Mouse (Mus musculus) left cerebral cortex, adult 18-20 months (tissue): ENCODE measurements at regions not wholly inside any gene's neighbourhood (a gene's known extent, or its start where the extent isn't known, plus 50 kb on each side); places are given as distances from the start of the nearest gene placed in this dataset.
A peak's percentile ranks its signal among the peaks of the same experiment; 100 is the strongest.

Experiments used
- DNase-seq, 2 experiments: peaks; one replicate each; pipeline ENCODE4 v3.0.0; 2021 to 2022; ENCODE audit warnings: low spot score in 2 of 2, mixed read lengths in 1 of 2

DNA sequence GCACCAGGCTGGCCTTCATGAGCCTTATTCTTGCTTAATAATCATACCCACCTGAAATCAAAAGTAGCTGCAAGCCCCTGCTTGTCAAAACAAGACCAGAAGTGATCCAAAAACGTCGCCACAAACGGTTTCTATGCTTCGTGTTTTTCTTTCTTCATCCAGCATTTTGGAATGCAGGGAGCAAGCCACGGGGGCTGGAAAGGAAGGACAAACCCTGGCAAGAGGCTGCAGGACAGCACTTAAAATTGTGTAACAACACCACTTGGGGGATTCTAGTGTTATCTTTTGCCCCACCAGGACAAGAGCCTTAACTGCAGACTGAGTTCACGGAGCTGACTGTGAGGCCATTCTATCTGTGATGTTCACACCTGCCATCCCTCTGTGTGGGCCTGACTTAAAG is 120.5 kb upstream of the Dyrk2 start:
- no peak for DNase-seq

DNA sequence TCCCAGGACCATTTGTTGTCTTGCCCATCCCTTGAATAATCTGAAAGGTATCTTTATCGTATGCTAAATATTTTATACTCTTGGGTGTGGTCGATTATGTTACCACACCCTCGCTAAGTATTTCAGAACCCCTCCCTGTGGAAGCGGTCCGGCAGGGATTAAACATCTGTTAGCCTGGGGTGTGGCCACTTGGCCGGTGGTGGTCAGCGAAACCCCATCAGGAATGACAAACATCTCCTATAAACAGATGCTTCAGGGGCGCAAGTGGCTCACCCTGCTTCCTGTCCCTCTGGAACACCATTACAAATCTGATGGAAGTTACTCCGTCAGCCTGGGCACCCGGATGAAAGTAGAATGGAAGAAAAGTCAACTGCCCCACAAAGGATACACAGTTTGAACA is 119.8 kb upstream of the Dyrk2 start:
- no peak for DNase-seq

DNA sequence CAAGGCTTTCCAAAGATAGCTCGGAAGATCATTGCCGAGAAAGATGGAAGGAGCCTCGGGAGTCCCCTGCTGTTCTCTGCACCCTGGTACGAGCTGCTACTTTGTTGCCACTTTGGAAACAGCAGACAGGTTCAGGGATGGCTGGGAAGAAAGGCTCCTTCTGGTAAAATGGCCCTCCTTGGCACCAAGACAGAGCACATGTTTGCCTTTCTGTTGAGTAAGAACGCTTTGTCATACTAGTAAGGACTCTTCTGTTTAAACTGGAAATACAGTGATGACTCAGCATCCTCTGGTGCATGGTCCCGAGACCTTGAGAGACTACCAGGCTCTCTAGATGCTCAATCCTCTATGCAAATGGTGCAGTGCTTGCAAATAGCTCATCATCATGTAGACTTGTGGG is 118.2 kb upstream of the Dyrk2 start:
- no peak for DNase-seq

DNA sequence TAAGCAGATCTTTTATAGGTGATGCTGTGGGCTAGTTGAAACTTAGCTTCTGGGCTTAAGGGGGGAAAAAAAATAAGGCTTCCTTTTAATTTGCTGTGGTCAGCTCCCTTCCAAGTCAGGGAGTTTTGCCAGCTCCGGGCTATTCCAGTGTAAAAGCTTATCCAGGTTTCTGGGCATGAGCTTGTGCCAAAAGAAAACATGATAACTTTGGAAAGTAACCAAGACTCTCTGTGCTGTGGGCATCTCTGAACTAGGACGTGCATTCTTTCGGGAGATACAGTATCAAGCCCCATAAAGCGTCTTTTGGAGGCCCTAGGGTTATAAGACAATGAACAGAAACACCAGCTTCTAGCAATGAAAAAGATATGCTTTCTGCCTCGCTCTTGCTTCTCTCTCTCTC is 114.6 kb upstream of the Dyrk2 start:
- no peak for DNase-seq

DNA sequence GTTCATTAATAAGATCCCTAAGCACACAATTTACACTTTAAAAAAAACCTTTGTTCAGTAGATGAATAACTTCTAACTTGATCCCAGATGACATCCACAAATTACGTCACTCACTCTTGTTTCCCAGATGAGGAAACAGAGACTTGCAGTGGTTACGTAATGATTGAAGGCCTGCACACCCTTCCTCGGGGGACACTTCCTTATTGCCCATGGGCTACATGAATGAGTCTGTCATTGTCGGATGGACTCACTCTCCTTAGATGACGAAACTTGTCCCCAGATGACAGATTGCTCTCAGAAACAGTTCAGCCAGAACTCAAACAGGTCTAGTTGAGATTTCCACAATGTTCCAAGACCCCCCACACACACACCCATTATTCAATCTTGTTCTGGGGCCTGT is 111.4 kb upstream of the Dyrk2 start:
- DNase-seq: no peak

DNA sequence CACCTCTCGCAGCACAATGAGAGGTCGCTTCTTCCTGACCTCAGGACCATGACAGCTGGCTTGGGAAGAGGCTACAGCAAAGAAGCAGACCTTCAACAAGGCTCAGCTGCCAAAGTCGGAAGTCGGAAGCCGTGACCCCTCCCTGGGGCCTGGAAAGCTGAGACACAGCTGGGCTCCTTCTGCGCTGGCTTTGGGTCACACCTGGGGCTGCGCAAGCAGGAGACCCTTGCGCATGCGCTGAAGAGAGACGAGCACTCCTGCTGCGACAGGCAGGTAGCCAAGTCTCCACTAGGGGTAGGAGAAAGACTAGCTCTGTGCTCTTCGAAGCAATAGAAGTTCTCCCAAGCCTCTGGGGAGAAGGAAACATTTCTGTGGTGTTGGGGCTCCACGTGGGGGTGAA is 109.3 kb upstream of the Dyrk2 start:
- no peak for DNase-seq

DNA sequence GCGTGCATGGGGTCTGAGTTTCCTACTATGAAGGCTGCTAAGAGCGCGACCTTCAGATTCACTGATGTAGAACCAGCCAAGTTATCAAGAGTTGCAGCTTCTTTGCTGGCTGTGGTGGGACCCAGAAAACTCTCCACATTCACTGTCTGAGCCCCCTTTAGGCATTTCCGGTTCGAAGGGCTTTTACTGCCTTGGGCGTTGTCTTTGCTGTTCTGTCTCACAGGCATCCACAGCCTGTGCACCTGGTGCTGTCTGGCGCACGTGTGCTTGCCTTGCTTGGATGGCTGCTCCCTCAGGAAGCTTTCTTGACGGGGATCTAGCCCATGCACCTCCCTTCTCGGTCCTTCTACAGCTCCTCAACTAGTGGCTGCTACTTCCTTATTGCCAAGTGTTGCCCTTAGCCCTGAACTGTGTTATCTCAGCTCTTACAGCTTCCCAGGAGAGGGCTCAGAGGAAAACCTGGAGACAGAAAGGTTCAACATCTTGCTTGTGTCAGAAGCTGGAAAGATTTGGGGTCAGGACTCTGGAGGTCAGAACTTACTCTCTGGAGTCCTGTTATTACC is 108.3 kb upstream of the Dyrk2 start:
- no peak for DNase-seq

DNA sequence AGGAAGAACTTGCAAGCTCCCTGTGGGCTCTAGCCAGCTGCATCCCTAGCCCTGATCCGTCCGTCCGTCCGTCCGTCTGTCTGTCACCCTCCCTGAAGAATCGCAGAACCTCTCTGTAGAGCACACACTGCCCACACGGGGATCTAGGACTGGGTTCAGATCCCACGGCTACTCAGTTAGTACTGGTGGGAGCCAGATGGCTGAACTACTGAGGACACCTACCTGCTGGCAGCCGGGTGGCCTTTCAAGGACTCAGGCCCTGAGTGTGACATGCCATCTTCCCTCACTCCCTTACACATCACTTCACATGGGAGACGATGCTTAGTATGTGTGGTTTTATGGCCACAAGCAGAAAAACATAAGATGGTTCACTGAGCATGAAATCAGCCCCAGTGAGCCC is 106.4 kb upstream of the Dyrk2 start:
- DNase-seq: no peak

DNA sequence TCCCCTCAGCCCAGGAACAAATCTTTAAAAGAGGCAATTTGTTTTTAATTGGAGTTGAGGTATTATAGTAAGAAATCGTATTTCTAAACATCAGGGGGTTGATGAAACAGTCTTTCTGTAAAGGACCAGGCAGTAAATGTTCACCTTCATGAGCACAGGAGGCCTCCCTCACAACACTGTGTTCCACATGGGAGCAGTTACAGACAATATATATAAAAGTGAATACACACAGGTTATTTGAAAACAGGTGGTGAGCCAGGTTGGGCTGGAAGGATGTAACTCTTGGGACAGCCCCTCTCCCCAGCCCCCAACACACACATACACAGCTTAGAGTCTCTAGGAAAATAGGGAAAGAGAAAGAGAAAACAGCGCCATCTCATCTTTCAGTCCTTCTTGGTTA is 105.8 kb upstream of the Dyrk2 start:
- no peak for DNase-seq

DNA sequence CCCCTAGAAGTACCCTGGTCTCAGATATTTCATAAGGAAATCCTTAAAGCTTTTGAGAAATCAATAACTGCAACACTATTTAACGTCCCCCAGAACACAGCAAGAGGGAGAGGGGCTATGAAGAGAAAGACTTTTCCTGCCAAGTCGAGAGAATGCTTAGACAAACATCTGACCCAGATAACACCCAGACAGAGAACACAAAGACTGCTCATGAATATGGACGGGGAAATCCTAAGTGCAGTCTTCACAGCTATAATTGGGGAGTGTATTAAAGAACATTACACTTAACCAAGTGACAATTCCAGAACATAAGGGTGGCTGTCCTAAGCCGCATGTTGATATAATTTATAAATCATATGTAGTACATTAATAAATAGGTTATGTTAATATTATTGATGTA is 103.3 kb upstream of the Dyrk2 start:
- DNase-seq: no peak

DNA sequence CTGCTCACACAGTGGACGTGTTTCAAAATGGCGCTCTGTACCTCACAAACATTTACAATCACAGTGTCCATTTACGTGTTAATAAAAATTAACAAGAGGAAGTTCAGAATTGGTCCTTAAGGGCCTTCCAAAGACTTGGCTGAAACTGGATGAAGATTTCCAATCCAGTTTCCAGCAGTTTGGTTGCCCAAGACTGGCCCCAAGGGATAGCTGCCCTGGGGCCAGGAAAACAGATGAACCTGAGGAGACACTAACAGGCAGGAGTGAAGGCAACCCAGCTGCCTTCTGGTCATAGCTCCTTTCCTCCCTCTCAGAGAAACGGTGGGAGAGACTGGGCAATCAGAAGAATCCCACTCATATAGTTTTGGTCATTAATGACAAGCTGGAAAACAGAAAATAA is 102.6 kb upstream of the Dyrk2 start:
- no peak for DNase-seq

DNA sequence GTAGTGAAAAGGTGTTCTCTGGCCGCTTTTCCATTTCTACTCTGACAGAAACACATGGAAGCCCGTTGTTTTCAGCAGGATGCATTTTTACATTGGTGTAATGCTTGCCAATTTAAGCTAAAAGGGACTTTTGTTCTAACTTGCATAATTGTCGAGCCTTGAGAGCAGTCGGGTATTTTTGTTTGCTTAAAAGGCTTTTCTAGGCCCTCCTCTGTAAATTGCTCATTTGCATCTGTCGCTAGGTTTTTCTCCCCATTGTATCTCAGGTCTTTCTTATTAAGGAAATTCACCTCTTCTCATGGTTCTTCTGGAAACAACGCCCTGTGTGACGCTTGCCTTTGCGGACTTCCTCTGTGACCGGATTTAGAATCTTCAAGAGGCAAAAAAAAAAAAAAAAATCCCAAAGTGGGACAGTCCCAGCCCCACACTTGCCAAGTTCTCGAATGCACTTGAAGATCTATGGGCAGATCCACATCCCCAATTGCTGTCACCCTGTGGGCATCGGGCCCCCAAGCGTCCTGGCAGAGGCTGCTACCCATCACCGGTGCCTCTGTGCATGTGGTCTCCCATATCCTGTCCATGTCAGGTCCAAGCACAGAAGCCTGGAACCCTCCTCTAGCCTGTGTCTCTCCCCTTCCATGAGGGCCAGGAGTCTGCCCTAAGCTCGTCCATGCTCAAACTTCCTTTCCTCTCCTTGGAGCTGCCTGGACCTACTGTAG is 100.6 kb upstream of the Dyrk2 start:
- DNase-seq: no peak

DNA sequence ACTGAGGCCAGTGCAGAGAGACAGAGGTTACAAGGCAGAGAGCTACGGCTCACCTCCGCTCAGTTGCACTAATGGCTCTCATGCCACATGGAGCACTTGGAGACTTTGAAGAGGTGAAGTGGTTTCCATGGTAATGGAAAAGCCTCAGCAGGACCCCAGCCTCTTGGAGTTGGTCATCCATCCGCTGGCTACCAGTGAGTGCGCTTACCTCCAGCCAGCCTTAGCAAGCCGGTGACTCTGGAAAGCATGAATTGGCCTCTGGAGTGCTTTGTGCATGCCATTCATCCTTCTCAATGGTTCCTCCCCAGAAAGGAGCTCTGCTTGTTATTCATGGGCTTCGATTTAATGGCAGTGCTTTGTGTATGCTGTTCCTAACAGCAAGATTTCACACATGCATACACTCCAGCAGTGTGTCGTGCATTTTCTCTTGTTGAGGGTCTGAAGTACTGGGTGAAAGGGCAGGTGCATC is 91.7 kb upstream of the Dyrk2 start:
- DNase-seq: no peak

DNA sequence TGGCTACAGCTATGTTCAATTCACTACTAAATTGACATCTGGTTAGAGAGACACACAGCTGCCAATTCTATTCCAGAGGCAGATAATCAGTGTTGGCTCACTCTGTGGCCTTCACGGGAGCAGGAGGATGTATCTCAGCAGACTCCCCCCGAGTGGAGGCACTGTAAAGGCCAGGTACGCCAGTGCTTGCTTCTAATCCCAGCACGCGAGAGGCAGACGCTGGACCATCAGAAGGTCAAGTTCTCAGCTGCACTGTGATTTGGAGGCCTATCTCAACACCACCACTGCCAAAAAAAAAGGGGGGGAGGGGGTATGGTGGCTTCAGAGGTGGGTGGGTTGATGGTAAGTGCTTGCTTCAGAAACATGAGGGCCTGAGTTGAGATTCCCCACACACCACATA is 90.1 kb upstream of the Dyrk2 start:
- no peak for DNase-seq

DNA sequence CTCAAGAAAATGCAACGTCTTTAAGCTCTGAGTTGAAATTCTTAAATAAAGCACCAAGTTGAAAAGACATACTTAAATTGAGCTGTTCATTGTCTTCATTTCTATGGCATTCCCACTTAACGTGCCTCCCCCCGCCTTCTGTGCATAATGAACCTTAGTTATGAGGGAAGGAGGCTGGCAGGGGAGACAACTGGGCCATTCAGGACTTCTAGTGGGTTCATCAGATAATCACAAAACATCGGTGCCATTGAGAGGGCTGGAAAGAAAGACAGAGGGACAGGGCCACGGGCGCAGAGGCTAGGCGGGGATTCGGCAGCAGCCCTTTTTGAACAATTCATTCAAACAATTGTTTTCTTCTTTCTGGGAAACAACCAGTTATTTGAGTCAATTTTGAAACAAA is 89.6 kb upstream of the Dyrk2 start:
- no peak for DNase-seq

DNA sequence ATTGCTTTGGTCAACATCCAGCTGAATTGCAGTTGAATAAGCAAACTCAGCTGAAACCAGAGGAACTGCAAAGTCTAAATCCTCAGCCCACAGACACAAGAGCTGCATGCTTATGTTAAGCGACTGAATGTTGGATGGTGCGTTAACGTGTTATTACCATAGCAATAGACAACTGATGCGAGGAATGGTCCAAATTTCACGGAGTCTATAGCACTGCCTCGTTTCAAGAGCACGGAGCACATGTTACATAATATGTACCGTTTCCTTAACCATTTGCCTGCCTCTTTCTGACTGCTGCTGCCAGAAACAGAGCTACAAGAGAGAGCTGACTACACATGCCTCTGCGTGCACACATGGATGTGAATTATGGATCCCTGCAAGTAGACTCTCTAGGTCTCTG is 86.3 kb upstream of the Dyrk2 start:
- DNase-seq: peak; percentile 11 to 28

DNA sequence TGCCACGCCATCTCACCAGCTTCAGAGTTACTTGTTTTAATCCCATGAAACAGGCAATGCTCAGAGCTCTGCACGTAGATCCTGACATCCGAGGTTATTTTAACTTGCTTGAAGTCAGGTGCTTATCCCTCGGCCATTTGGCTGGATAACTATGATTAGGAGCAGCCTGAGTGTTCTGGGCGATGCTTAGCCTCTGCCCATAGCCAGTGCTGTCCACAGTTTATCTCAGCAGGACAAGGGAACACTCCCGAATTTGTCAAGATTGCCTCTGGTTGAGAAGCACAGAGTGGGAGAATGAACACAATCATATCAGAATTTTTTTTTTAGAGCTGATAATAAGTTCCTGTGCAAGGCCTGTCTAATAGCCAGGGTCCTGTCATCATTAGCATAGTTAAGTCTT is 83.4 kb upstream of the Dyrk2 start:
- DNase-seq: no peak

DNA sequence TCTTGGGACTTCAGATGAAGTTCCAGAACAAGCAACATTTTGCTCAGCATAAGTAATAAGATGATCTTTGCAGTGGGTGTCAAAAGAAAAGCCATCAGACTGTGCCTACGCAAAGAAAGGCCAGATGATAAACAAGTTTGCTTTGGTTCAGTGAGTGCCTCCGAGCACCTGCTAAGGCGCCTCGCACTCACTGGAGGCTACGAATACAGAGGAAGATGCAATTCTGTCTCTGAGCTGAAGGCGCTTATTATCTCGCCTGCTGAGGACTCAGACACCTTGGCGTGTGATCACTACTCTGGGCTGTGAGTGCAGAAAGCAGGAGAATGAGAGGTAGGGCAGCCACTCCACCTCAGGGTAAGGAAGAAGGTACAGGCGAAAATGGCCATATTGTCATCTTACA is 82.7 kb upstream of the Dyrk2 start:
- DNase-seq: no peak

DNA sequence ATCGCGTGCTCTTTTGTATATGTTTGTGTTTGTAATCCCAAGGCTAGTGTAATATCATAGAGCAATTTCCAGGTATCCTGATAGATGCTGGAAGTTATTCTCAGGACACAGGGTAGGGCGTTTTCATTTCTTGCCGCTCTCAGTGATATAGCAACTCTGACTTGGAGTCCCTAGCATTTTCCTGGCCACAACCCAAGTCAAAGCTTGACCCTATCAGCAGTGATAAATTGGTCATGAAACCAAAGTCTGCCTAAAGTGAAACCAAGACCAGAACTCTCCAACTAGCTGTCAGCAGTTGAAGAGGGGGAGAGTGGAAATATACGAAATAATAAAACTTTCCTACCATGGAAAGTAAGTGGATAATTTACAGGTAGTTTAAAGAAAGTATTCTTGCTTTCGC is 77.7 kb upstream of the Dyrk2 start:
- DNase-seq: no peak

DNA sequence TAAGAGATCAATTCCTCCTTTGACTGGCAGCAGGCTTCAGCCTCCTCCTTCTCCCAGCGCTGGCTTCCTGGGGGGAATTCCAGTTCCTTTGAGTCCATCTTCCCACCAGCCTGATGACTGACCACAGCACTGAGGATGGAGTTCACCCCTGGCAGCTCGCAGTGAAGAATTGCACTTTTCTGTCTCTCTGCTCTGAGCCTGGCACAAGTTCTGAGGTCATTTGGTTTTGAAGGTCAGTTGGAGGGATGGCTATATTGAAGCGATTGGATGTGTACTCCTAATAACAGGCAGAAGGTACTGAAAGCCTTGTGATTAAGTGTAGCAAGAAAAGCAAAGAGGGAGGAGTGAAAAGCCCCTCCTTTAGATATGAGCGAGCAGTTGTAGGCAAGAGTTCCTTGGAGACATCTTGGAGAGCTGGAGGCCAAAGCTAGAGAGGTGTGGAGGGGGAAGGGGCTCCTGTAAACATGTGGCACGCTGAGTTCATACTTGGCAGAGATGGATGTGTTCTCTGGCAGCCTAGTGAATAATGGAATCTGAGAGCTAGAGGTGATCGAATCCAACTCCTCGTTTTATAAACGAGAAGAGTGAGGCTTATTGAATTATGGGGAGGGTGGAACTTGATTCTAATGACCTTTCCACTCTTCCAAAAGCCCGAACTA is 77.1 kb upstream of the Dyrk2 start:
- no peak for DNase-seq

DNA sequence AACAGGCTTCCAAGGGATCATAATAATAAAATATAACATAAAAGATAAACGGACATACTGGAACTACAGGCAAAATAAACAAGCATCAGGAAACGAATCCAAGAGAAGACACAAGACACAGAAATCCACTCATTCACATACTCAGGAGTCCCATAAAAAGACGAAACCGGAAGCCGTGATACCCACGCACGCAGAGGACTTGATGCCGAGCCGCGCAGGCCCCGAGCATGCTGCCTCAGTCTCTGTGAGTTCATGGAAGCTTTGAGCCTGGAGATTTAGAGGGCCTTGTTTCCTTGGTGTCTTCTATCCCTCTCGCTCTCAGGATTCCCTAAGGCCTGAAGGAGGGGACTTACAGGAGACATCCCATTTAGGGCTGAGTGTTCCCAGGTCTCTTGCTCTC is 57.3 kb upstream of the Dyrk2 start:
- DNase-seq: no peak

DNA sequence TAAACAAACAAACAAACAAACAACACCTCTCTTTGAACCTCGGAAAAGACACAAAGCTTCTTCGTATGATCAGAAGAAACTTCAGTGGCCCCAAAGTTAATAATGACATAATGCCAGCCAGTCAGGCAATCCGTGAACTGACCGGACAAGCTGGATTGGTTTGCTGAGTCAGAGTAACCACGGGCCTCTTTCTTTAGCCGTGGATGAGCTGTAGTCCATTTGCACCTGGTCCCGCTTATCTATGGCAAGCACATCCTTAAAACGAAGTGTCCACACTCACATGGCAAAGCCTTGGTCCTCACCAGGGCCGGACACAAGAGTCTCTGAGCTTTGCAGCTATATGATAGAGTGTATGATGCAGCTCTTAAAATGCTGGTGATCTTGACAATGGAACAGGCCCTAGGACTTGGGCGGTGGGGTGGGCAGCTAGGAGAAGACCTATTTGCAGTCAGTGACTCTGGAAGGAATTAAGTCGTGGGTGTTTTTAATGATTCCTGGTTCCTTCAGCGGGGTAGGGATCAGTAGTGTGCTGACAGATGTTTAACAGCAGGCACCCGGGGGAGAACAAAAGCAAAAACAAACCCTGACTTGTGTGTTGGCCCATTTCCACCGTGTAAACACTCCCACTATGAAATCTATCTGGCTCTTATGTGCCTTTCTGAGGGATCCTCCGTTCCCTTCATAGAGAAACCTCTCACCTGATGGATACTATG is 53.6 kb upstream of the Dyrk2 start:
- no peak for DNase-seq
